Mouse (Mus musculus) thymus, postnatal 4 days (tissue): Measurements from ENCODE around the gene BC034090.
"Not testable (repeated sequence)": the region's sequence is repeated elsewhere in the genome, so short reads cannot be mapped to it uniquely, and the experiment has no call there.

Experiments
- DNase-seq: peaks from one replicate; pipeline ENCODE4 v3.0.0; 2021

Gene BC034090

GRCm38 (mm10) chr1:155184191-155184590 is 60.1 kb downstream of the BC034090 start:
- DNase-seq: no peak

- no peak for DNase-seq
Measured at GRCm38 (mm10) chr1:155178192-155178924, 65.9 kb downstream of the BC034090 start.

GRCm38 (mm10) chr1:155174424-155174823 is 69.8 kb downstream of the BC034090 start:
- peak; percentile 38 for DNase-seq

- not testable (repeated sequence) for DNase-seq
Measured at GRCm38 (mm10) chr1:155173644-155174016, 70.6 kb downstream of the BC034090 start.

GRCm38 (mm10) chr1:155172895-155173643 is 71.2 kb downstream of the BC034090 start:
- no peak for DNase-seq

- DNase-seq: no peak
Measured at GRCm38 (mm10) chr1:155169935-155170334, 74.3 kb downstream of the BC034090 start.

- DNase-seq: no peak
Measured at GRCm38 (mm10) chr1:155167453-155167852, 76.8 kb downstream of the BC034090 start.
